Mouse (Mus musculus): ENCODE results near the gene Olfr1250.
"Not testable (repeated sequence)": the region's sequence is repeated elsewhere in the genome, so short reads cannot be mapped to it uniquely, and the experiment has no call there.

The Olfr1250 gene

DNA sequence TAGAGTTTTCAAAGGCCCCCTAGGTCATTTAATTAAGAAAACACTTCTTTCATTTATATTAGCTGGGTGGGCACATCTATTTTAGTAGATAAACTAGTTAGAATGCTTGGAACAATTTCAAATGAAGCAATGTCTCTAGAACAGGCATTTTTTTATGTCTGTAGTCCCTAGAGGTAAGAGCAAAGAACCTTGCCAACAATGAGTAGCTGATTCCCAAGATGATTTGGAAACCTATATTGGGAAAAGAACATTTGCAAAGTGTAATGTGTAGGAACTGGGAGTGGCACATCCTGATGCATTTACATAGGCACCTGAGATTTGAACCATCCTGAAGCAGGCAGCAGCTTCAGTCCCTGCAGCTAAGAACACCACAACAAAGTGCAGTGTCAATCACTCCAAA is at the start of gene Olfr1250:
Olfr1250 (minus strand) TSS at position 101 of the 400 bp plus-strand sequence.
- DNase-seq = no peak

GRCm38 (mm10) chr2:89691980-89692379 is 30.7 kb upstream of the Olfr1250 start:
- no peak for DNase-seq

DNA sequence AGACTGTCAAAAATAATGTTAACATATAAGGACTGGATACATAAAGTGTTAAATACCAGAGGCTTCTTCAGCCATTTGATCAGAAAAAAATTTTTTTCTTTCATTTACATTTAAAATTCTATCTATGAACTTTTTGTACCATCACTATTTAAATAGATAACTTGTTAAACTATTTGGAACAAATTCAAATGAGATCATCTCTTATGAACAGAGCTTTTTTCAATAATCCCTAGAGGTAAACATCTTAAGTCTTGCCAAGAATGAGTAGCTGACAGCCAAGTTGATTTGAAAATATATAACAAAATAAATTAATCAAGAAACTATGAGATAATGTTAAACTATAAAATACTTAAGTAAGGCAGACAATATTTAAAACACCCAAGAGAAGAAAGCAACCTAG is 10.6 kb upstream of the Olfr1250 start, which contains the start of gene Olfr1251:
Olfr1251 (minus strand) TSS at position 101 of the 400 bp plus-strand sequence.
- DNase-seq = no peak

DNA sequence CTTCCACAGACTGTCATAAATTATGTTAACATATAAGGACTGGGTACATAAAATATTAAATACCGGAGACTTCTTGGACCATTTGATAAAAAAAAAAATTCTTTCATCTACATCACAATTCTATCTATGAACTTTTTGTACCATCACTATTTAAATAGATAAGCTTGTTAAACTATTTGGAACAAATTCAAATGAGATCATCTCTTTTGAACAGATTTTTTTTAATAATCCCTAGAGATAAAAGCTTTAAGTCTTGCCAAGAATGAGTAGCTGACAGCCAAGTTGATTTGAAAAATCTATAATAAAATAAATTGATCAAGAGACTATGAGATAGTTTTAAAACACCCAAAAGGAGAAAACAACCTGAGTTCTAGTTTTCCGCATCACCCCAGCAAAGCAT is 26.4 kb downstream of the Olfr1250 start, which contains the start of gene Olfr1249:
Olfr1249 (minus strand) TSS at position 101 of the 400 bp plus-strand sequence.
- no peak for DNase-seq

- DNase-seq = not testable (repeated sequence)
Measured at GRCm38 (mm10) chr2:89618145-89618544, 43.1 kb downstream of the Olfr1250 start, which contains the start of gene Olfr1248. Gene Olfr1248 (minus strand): TSS chr2:89618245.

DNA sequence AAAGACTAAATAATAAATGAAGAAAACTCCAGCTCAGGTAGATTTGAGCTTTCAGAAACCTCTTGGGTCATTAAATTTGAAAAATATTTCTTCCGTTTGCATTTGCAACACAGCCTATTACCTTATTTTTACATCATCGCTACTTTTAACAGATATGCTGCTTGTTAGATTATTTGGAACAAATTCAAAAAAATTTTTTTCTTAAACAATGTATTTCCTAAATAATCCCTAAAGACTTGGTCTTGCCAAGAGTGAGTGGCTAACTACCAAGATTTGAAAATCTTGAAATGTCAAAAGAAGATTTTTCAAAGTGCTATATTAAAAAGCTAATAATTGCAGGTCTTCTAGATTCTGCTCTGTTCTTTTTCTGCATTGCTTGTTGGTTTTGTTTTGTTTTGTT is 47.2 kb downstream of the Olfr1250 start, which contains the start of gene Olfr1247:
Olfr1247 (minus strand) TSS at position 101 of the 400 bp plus-strand sequence.
- no peak for DNase-seq
